Mouse (Mus musculus) thymus, adult 18-20 months (tissue): ENCODE data around the gene Dhx58.

Source experiments
- DNase-seq, 2 experiments: peaks; one replicate each; pipeline ENCODE4 v3.0.0; 2022; ENCODE audit warnings: mixed read lengths in 2 of 2

The Dhx58 gene

DNA sequence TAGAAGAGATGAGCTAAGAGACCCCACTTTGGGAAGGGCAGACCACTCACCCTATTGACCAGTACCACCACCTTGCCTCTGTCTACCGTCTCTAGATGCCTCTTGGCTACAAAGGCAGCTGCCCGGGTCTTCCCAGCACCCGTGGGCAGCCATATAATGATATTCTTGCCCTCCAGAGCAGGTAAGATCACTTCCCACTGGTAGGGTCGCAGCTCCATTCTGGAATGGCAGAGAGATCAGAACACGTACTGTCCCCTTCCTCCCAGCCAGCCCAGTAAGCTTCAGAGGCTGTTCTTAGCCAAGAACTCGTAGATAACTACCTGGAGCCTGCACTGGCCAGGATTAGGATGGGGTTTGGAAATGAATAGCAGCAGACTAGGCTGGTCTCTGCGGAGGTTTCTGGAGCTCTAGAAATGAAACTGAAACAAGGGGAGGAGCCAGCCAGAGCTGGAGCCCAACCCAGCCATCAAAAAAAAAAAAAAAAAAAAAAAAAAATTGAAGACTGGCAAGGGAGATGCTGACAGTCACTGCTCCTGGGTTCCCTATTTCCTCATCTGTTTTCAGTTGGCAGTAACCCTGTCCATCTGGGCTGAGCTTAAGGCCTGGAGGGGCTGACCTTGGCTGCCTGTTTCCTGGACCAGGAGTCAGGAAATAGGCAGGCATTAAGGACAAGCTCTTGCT lies at the start of gene Dhx58:
Dhx58 (minus strand) TSS at position 421 of the 681 bp plus-strand sequence.
- DNase-seq, result no peak

DNA sequence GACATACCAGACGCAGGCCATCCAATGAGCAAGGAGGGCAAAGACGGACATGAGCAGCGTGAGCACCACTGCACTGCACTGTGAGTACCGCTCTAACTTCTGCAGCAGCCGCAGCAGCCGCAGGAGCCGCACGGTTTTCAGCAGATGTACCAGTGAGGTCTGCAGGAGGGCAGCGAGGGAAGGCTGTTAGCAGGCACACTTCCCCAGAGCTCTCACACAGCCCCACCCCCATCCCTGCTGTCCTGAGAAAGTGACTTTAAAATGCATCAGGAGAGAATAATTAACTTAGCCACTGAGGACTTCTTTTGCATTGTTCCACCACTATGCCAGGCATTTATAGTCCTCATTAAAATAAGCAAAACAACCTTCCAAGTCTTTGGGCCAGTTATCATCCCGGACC lies 48.2 kb upstream of the Dhx58 start:
- DNase-seq, result no peak

DNA sequence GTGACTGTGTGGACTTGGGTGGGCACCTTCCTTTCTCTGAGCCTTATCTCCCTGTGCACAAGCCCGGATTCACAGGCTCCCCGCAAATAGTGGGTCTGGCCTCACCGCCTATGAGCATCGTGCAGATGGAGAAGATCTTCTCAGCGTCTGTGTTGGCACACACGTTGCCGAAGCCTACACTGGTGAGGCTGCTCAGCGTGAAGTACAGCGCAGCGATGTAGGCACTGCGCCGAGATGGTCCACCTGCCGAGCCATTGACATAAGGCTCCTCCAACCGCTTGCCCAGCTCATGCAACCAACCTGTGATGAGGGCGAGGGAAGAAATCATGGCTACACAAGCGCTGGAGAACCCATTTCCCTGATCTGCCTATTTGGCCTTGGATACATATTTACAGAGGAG lies 46.1 kb upstream of the Dhx58 start:
- no peak for DNase-seq

DNA sequence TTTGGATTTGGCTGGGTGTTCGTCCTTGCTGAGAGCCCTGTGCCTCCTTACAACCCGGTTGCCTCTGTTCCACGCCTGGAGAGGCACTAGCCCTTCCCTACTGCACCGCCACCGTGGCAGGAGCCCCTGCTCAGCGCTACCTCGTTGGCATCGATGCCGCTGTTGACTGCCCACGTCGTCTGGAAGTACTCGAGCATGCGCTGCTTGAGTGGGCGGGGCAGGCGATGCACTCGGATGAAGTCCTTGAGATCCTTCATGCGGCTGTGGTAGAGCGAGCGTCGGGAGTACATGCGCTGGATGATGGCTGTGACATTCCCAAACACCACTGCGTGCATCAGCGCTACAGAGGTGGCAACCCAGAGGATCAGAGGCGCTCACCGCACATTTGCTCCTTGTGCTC lies 45.4 kb upstream of the Dhx58 start:
- DNase-seq, result no peak

DNA sequence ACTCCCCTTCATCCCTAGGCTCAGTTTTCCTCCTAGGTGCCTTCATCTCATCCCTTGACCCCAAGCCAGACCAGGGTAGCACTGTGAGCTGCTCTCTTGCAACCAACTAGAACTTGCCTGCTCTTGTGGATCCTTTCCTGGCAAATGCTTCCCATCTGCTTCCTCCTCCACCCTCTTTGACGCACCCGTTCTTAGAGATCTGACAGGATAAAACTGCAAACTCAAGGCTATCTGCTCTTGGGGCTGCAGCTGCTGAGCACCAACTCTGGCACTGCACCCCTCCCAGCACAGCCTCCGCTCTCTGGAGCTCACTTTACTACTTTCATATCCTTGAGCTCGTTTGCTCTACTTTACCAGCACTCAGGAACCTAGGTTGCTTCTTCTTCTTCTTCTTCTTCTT lies 44.5 kb upstream of the Dhx58 start:
- DNase-seq, result no peak

DNA sequence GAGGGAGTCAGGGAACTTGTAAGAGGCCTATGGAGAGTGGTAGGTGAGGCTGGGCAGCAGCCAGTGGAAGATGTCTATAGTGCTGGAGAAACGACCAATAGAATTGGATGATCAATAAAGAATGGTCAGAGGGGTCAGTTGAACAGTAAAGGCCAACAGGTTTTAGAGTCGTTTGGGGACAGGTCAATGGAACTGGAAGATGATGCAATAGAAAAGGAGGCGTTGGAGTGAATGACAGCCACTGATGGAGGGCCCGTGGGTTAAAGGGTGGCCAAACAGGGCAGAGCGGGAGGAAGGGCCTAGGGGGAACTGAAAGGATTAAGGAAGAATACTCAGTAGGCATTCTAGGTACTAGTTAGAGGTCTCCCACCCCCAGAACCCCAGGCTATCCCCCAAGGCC lies 43.0 kb upstream of the Dhx58 start:
- no peak for DNase-seq

DNA sequence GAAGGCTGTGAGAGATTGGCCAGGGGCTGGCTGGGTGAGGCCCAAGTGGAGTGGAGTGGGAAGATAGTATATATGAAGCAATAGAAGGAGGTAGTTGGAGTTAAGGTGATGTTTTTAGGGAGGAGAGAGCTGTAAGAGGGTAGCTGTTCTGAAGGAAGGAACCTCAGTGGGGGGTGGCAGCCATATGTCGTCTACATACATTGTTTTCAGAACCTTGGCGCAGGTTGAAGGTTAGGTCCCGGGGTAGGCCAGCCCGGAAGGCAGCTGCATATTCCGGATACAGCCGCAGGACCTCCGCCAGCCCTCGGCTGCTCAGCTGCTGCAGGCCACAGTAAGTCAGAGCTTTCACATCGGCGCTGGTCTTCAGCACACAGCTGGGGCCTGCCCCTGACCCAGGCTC lies 42.5 kb upstream of the Dhx58 start:
- no peak for DNase-seq

DNA sequence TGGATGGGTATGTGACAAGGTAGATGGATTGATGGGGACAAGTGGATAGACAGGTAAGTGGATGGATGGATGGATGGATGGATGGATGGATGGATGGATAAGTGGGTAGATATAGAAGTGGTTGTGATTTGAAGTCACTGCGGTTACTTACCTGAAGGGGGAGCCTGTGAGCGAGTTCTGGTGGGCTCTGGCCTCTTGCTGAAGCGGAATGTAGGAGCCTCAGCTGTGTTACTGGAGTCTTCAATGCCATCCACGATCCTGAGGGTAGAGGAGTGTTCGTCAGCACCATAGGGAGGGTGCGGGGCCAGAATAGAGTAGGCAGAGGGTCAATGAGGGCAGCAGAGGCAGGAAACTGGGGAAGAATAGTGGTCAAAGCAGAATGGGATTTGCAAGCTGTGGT lies 41.0 kb upstream of the Dhx58 start:
- no peak for DNase-seq

DNA sequence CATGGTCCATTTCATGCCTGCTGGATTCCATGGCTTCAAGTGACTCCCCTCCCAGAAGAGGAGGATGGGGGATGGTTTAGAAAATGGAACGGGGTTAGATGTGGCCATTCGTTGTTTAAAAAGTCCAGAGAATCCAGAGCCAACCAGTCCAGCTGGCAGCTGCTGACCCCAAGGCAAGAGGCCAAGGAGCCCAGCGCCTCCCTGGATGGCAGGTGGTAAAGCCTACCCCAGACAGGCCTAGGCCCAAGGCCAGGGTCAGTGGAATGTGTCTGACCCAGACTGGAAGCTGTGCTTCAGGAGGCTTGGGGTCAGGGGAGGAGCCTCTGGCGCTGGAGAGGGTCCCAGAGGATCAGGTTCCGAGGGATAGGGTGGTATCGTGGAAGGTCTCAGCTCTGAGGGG lies 37.3 kb upstream of the Dhx58 start:
- DNase-seq, result no peak

DNA sequence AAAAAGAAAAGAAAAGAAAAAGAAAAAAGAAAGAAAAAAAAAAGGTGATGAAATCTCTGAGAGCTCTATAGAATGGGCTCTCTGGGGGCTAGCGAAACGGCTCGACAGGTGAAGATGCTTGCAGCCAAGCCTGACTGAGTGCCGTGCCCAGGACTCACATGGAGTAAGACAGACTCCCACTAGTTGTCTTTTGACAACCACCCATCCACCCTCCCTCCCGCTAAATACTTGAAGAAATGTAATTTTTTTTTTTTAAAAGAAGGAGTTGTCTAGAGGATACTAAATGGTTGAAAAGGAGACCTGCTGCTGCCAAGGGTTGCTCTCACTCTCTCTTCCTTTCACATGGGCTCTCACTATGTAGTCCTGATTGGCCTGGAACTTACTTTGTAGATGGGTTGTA lies 34.7 kb upstream of the Dhx58 start:
- no peak for DNase-seq

DNA sequence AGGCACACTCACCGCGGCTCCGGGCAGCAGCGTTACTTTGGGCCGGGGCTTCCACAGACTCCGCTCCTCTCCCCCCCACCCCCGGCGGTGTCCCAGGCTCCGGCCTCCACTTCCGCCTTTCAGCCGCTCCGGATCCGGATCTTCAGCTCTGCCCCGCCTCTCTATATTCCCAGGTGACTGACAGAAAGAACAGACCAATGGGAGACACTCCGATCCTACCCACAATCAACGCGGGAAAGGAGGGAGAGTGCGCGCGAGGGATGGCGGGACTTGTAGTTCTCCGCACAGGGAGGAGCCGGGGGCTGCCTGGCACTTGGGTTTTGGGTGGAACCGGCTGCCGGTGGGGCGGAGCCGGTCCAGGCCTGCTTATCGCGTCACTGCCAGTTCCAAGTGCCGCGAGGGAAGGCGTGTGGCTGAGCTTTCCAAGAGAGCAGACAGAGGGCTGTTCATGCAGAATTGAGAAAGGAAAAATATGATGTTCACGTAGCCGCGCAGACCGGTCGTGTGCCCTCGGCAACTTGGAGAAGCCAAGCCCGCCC lies 34.1 kb upstream of the Dhx58 start, which contains the start of gene Rab5c:
Rab5c (minus strand) TSS at position 150 of the 539 bp plus-strand sequence.
- peak; percentile 99 for DNase-seq

DNA sequence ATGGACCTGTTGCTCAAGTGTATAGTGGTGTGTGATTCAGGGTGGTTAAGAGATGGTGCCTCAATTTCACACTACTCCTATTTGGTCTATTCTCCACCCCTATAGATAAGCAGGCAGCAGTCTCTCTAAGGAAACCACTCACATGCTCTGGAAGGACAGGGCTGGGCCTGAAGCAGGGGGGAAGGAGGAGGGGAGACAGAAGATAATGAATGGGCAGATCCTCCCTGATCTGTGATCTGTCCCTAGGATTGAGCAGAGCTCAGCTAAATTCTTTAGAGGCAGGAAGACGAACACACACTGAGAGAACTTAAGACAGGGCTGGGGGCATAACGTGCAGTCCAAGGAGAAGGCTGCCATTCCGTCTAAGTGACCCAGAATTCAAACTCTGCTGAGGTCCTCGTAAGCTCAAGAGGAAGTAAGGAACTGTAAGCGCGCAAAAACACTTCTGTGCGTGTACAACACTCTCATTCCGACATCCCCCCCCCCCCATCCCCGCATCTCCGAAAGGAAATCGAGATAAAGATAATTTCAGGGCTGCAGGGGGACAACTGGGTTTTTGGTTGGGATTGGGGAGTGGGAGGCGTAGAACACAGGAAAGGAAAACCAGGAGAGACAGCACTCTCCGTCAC lies 33.1 kb upstream of the Dhx58 start:
- DNase-seq, result no peak

DNA sequence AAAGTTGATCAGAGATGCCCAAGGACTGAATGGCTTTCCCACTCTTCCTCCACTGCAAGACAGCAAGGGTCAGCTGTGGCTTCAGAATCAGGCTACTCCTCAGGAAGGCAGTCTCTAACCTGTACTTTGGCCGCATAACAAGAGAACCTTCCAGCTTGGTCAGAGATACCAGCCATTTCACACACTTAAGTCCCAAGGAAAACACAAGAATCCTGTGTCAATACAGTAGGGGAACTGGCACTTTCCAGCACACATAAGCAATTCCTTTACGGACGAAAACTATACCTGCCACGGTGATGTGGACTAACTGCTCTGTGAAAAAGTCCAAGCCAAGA lies 32.6 kb upstream of the Dhx58 start:
- no peak for DNase-seq

DNA sequence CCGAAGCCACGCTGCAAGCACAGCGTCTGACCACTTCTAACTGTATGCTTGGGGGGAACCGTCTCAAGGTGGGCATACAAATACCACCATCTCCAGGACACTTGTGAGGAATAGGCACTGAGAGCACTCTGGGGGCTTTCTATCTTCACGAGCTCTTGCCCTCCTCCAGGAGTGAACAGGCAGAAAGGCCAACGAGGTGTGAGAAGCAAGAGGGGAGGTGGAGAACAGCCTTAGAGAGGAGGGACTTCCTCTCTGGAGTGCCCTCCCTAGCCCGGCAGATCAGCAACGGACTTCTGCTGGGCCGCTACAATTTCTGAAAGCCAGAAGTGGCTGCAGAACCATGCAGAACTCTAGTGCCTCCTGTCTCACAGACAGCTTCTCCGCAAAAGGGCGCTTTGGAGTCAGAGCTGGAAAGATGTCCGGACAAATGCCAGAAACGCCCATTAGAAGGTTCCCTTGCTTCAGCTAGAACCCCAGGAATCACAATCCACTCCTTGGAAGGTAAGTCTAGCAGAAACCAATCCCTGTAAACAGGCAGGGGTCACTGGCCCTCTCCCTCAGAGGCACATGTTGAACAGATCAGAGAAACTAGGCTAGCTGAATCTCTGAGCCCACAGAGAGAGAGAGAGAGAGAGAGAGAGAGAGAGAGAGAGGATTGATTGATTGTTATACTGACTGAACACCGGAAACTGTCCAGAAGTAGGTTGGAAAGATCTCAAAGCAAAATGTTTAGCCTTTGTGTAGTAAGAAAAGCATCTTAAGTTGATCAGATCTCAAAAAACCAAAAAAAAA lies 32.1 kb upstream of the Dhx58 start:
- peak in 1 of 2 experiments; percentile 12 for DNase-seq

DNA sequence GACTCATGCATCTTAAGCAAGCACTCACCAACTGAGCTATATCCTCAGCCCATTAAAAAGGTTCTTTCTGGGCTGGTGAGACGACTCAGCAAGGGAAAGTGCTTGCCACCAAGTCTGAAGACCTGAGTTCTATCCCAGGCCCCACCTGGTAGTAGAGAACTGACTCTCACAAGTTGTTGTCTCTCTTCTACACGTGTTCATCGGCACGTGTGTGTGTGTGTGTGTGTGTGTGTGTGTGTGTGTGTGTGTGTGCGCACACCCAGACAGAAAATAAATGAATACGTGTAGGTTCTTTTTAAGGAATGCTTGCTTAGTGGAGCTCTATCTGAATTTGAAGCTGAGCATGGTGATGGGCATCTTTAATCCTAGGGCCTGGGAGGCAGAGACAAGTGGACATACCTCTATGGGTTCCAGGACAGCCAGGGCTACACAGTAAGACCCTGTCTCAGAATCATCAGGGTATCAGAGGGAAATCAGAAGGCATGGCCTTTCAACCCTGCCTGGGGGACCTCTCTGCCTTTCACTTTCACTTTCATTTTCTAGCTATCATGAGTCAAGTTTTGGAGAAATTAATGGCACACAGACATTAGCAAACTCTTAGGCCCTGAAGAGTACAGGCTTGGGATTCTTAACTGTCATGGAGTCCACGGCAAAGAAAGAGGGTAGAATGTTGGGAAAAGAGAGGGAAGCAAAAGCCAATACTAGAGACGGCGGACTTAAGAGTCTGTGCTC lies 31.2 kb upstream of the Dhx58 start:
- no peak for DNase-seq

DNA sequence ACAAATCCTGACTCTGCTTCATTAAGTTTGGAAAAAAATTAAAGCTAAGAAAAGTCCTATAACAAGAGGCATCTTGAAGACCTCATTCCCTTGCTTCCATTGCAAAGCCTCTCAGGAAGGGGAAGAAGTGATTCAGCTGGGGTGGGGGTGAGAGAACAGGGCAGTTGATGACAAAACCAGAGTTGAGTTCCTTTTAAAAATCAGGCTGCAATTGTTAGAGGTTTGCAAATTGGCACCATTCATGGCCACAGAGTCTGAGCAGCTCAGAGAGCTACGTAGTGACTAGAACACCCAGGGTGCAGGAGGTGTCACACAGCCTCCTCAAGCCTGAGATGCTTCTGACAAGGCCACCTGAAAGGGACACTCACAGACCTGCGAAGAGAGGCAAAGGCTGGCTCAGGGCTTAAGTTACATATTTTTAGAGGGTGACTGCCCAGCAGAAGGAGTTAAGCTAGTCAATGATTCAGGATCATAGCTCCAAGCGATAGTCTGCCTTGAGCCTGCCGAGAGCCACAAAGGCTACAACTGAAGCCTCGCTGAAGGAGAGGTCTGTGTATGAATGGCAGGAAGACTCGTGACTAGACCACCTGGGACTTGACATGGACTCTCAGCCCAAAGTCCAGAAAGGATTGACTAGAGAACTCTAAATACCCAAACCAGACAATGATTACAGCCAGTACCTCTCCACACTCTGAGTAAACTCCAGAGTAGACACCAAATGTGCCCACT lies 26.6 kb upstream of the Dhx58 start:
- no peak for DNase-seq

DNA sequence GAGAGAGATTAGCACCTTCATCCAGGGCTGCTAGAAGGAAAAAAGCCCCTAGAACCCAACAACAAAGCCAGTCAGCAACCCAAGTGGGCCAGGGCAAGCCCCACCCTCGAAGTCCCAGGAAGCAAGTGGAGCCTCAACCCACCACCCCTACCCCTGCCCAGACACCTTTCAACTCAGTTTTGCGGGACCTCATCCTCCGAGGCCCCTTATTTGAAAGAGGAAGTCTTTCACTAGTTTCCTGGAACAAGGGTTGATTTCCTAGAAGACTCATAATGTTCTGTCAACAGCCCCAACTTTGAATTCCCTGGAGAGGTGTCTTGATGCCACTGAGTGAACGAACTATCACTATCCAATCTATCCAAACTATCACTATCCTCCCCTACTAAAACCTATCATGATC lies 25.9 kb upstream of the Dhx58 start:
- no peak for DNase-seq

DNA sequence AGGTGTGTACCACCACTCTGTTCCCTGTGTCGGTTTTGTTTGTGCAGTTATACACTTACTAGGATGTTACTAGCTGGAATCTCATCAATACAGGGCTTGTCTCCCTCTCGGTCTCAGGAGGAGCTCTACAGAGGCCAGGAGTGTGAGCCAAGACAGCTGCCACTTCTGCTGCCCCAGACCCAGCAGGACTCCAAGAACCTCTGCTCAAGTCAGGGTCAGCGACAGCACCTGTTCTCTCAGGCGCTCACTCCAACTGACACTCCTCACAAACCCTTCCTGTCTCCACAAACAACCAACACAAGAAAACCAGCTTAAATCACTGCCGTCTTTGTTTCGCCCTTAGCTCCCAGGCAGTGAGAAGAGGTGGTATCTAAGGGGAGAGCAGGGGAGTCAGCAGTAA lies 24.5 kb upstream of the Dhx58 start:
- no peak for DNase-seq

DNA sequence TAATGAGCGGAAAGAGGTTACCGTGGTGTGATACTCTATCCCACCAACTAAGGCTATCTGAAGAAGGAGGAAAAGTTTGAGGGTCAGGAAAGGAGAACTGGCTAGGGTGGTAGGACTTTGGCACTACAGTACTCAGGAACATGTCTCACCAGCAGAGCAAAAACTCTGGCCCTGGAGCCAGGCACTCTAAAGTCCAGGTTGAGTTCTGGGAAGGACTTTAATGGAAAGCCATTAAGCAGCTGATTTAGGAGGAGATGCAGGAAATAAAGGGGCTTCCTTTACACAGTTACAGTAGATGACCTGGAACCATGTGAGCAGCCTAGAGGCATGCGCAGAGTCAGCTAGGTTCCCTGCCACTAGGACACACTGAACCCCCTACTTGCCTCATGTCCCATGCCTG lies 23.1 kb upstream of the Dhx58 start:
- no peak for DNase-seq

DNA sequence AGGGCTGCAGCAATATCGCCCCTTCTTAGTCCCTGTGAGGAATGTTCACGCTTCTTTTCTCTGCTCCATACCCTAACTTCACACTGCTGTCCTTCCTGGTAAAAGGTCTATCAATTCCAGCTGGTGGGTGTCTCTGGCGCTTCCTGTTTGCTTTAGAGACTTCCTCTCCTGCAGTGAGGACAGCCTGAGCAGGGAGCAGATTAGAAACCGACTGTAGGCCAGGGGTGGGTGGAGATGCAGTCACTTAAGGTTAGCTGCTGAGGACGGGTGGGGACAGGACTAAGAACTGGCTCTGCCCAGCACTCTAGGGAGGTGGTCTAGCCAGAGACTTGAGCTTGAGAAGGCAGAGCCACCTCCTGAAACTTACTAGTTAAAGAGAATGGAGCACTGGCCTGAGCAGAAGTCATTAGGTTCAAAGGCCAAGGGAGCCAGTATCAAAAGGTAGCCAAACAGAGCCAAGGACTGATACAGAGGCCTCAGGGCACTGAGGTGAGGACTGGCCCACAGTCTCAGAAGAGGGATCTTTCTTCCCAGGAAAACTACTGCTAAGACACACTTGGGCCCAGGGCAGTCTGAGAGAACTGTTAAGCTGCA lies 20.9 kb upstream of the Dhx58 start:
- DNase-seq, result no peak

DNA sequence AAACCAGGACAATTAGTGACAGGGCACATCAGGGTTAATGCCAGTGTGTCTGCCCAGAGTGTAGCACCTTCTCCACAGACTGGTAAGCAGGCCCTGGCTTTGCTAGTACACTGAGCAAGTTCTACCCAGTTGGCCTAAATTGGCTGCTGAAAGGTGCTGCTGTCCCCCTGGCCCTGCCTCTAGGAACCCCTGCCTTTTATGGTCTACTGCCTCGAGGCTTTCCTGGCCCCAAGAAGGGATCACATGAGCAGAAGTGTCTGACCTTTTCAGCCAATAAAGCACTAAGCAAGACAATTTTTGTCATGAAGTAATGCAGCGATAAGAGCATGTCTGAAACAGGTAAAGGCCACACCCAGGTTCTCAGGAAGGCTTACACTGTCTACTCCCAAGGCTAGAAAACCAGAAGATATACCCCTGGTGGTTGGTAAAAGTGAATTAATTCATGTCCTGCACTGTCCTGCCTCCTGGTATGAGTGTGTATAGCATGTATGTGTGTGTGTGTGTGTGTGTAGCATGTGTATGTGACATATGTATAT lies 18.5 kb upstream of the Dhx58 start:
- DNase-seq, result no peak
